Mouse (Mus musculus) inflammation-experienced regulatory T-cells, adult 16 weeks (primary cell): ENCODE data around the gene Gbp5. TPM values are rescaled to one million over a fixed set of nuclear protein-coding genes. Genes with fewer than 3 reads are reported as not detected.

Experiments used
- polyA plus RNA-seq: library from polyadenylated mRNA; unstranded; fragments of 100-300 nt; shearing (Covaris generic); gene quantifications from one replicate; pipeline ENCODE4 v1.2.1, GENCODE M21; 2017

Gbp5 gene
- polyA plus RNA-seq, result 61.2 TPM

DNA sequence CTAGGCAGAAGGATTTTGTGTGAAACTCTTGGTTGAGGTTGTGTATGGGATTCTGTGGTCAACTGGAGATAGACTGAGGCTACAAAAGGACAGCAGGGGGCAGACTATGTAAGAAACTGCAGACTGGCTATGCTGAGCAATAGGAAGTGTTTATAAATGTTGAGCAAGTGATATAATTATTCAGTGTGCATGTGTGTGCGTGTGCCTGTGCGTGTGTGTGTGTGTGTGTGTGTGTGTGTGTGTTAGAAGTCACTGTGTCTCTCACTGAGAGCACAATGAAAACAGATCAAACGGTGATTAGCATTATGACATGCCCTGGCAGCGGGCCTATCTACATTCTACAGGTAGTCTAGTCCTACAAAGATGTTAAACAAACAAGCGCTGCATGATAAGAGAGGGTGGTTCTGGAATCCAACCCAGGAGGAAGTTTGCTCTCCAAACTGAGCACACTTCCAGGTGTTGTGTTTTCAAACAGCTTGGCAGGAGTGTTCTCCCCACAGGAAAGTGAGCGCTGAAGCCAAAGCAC is at the start of gene Gbp5:
Gene Gbp5, plus strand, starts transcription at position 443 of the 526 bp plus-strand sequence.

DNA sequence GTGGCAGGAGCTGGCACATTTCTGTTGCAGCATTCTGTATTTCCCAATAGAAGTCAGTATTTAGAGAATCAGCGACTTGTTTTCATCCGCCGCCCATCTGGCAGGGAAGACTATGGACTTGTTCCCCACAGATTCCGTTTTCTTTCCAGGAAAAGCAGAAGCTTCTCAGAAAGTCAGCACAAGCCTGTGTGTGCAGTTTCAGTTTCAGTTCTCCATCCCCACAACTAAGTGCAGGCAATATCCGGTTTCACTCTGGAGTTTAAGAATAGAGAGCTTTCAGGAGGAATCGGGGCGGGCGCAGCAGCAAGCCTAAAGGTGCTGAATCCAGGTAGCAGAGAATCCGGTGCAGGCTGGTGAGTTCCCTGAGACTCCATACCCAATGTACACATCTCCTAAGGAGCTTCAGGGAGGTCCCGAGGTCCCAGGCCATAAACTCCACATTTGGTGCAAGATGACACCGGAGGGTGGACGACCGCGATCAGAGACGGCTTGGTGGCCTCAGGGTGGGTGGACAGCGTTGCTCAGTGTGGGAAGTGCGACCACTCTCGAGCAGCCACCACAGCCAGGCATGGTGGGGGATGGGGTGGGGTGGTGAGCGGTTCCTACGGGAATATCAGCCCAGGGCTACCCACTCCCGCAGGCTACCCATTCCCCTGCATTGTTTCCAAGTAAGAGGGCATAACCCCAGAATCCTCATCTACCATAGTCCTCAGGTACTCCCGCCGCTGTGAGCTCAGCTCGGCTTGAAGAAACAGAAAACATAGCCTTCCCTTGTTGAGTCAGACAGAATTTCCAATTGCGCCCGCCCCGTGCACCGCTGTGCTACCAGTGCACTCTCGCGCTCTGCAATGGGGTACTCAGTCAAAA is 36.5 kb downstream of the Gbp5 start, which contains the start of gene Gbp7:
Gene Gbp7, plus strand, starts transcription at position 256 of the 867 bp plus-strand sequence.

DNA sequence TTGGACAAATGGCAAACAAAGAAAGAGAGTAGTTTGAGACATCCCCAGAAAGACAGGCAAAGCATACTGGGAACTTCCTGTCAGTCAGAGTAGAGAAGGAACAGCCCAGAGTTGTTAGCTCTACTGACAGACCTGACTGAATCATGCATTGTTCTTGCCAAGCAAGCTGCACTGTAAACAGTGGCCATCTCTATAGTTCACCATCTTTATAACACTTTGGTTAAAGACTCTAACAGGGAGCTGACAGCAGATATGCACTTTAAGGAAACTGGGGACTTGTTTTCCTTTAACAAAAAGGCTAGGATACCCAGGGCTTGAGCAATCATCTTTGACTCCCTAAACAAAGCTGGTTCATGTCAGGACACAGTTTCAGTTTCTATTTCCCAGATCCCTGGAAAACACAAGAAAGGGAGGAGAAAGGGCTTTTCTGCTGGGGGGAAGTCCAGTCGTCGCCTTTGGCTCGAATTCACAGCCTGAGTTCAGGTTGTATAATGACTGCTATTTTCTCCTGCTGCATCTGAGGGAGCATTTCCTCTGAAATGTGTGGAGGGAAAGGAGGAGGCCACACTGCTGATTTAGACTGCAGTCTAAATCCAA is 66.0 kb downstream of the Gbp5 start, which contains the start of gene Gbp3:
Gene Gbp3, plus strand, starts transcription at position 395 of the 597 bp plus-strand sequence.

Other genes with a start within 250 kb of the Gbp5 start
- gene Pdlim5, start 98.3 kb upstream of the Gbp5 start, polyA plus RNA-seq, result 43.0 TPM
- 256 TPM for gene Gbp7, start 36.4 kb downstream of the Gbp5 start, polyA plus RNA-seq
- gene Gbp3, start 66.0 kb downstream of the Gbp5 start, polyA plus RNA-seq, result 148 TPM
- 34.0 TPM for gene Gbp2b, start 100.9 kb downstream of the Gbp5 start, polyA plus RNA-seq
- 140 TPM for gene Gbp2, start 126.6 kb downstream of the Gbp5 start, polyA plus RNA-seq
- gene Kyat3, start 207.1 kb downstream of the Gbp5 start, polyA plus RNA-seq, result 5.7 TPM